Mouse (Mus musculus): ENCODE data around the gene Speer4c. TPM values are rescaled to one million over a fixed set of nuclear protein-coding genes. Genes with fewer than 3 reads are reported as not detected.
"Not testable (repeated sequence)": the region's sequence is repeated elsewhere in the genome, so short reads cannot be mapped to it uniquely, and the experiment has no call there.

The Speer4c gene
- total RNA-seq (2014; rRNA removed) (not detected in 2 replicates), polyA plus RNA-seq (2012; rRNA removed) (not detected in 2 replicates)

- H3K4me1 ChIP-seq (ENCODE audit: control insufficient read depth, insufficient read depth, low read length); DNase-seq (ENCODE audit: extremely low read depth, low read depth, low spot score): not testable (repeated sequence)
Observed at GRCm38 (mm10) chr5:15714171-15714570, at the start of gene Speer4c. Speer4c (minus strand) TSS chr5:15714271.

DNA sequence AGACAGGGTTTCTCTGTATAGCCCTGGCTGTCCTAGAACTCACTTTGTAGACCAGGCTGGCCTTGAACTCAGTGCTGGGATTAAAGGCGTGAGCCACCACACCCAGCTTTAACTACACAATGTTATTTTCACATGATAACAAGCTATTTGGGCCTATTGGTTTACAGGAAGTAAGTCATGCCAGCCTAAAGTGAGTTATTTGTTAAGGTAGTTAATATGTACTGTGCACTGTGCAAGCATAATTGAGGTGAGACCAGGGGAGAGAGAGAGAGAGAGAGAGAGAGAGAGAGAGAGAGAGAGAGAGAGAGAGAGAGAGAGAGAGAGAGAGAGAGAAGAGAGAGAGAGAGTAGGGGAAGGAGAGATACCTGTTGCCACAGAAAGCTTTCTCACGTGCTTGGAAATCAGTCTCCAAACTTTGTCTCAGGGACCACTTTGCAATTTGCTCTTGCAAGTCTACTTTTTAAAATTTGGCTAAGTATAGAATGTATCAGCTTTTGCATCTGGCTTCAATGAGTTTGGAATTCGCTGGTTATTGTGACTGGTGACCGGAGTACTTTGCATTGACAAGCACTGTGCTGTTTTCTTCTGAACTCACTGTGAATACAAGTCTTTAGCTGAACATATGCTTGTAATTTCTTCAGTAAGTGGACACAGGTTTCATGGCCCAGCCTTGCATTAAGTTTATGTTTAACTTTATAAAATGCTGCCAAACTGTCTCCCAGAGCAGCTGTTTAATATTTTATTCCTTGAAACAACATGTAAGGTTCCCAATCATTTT is 33.6 kb upstream of the Speer4c start:
- no peak for TF ChIP-seq POLR2A (IDR thresholded peaks at IDR 0.05; ENCODE audit: extremely low read depth, insufficient read depth, low read length)
- TF ChIP-seq CTCF (IDR thresholded peaks at IDR 0.05; ENCODE audit: low read depth, low read length): no peak
- Histone ChIP-seq H3K9ac (ENCODE audit: low read depth, low read length) (no peak overlapping the region), H3K4me3 (ENCODE audit: insufficient read depth, low read depth, low read length) (no peak overlapping the region), H3K79me2 (ENCODE audit: control insufficient read depth, insufficient read depth, low read length) (no peaks in the 10 kb centered on the region), H3K4me1 (ENCODE audit: control insufficient read depth, insufficient read depth, low read length) (no peaks in the 10 kb centered on the region), H3K27me3 (ENCODE audit: control insufficient read depth, insufficient read depth, low read length) (no peaks in the 10 kb centered on the region), H3K36me3 (ENCODE audit: control insufficient read depth, insufficient read depth, low read length) (no peaks in the 10 kb centered on the region), H3K27ac (replicated peaks; ENCODE audit: insufficient read depth, low read depth, low read length) (no peak overlapping the region)
- 76% methylated on average over 4 of the region's 4 CpGs for WGBS
- DNase-seq (ENCODE audit: extremely low read depth, low read depth, low spot score): no peak

More at GRCm38 (mm10) chr5:15714171-15714570, at the start of gene Speer4c:
- not testable (repeated sequence) for H3K9ac ChIP-seq (ENCODE audit: low read depth, low read length); H3K36me3 ChIP-seq (ENCODE audit: control insufficient read depth, insufficient read depth, low read length); H3K79me2 ChIP-seq (ENCODE audit: control insufficient read depth, insufficient read depth, low read length); H3K27me3 ChIP-seq (ENCODE audit: control insufficient read depth, insufficient read depth, low read length); H3K27ac ChIP-seq (replicated peaks; ENCODE audit: insufficient read depth, low read depth, low read length); H3K4me3 ChIP-seq (ENCODE audit: insufficient read depth, low read depth, low read length)

DNA sequence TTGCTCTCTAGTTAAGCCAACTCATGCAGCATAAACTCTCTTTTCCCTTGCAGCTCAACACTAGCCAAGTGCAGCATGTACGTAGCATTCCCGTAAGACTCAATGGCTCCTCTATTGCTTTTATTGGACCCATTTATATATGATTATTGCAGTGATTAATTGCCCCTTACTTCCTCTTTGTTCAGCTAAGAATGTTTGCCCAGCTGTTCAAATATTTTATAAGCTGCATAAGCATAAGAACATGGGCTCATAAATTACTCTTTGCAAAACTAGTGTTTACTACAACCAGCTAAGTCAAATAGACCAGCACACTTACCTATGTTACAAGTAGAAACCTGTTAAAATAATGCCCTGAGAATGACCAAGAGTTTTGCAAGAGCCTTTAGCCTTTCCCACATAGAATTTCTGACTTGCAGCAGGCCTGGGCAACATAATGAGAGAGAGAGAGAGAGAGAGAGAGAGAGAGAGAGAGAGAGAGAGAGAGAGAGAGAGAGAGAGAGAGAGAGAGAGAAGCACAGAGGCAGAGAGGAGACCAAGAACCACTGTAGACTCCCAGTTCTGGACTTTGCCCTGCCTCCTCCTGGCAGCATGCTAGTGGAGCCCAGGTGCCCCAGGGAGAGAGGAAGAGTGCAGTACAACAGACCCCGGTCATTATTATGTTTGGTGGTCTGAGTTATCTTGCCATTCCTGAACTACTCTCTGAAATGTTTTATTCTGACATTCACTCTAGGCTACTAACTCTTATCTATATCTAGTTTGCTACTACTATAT is 20.2 kb upstream of the Speer4c start:
- no peaks in the 10 kb centered on the region for H3K4me1 ChIP-seq (ENCODE audit: control insufficient read depth, insufficient read depth, low read length)
- no peaks in the 10 kb centered on the region for H3K79me2 ChIP-seq (ENCODE audit: control insufficient read depth, insufficient read depth, low read length)
- no peak overlapping the region for H3K9ac ChIP-seq (ENCODE audit: low read depth, low read length)
- H3K36me3 ChIP-seq (ENCODE audit: control insufficient read depth, insufficient read depth, low read length): no peaks in the 10 kb centered on the region
- no peak overlapping the region for H3K4me3 ChIP-seq (ENCODE audit: insufficient read depth, low read depth, low read length)
- no peak for DNase-seq (ENCODE audit: extremely low read depth, low read depth, low spot score)
- no peaks in the 10 kb centered on the region for H3K27me3 ChIP-seq (ENCODE audit: control insufficient read depth, insufficient read depth, low read length)
- no peak overlapping the region for H3K27ac ChIP-seq (replicated peaks; ENCODE audit: insufficient read depth, low read depth, low read length)
- 90% methylated on average over 3 of the region's 3 CpGs for WGBS
- TF ChIP-seq CTCF (IDR thresholded peaks at IDR 0.05; ENCODE audit: low read depth, low read length) (no peak), POLR2A (IDR thresholded peaks at IDR 0.05; ENCODE audit: extremely low read depth, insufficient read depth, low read length) (no peak)

DNA sequence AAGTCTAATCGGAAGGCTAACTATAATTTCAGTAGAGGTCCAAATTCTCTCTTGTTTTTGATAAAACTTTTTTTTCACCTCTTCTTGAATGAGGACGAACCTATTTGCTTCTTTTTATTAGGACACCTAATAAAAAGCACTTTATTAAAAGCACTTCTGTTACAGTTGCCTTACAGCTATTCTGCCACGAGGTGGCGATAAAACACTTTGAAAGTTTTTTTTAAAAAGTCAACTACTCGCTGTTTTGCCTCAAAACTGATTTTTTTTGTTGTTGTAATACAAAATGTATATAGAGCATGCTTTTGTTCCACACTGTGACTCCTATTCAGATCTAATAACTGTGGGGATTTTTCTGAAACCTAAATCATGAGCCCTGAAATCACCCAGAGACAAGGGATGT is 11.2 kb downstream of the Speer4c start:
- 20% methylated on average over 5 of the region's 5 CpGs for WGBS
- not testable (repeated sequence) for DNase-seq (ENCODE audit: extremely low read depth, low read depth, low spot score)

GRCm38 (mm10) chr5:15697719-15698118 is 16.4 kb downstream of the Speer4c start:
- H3K36me3 ChIP-seq (ENCODE audit: control insufficient read depth, insufficient read depth, low read length); H3K9ac ChIP-seq (ENCODE audit: low read depth, low read length); H3K4me1 ChIP-seq (ENCODE audit: control insufficient read depth, insufficient read depth, low read length); DNase-seq (ENCODE audit: extremely low read depth, low read depth, low spot score); H3K27ac ChIP-seq (replicated peaks; ENCODE audit: insufficient read depth, low read depth, low read length); H3K79me2 ChIP-seq (ENCODE audit: control insufficient read depth, insufficient read depth, low read length); H3K4me3 ChIP-seq (ENCODE audit: insufficient read depth, low read depth, low read length); H3K27me3 ChIP-seq (ENCODE audit: control insufficient read depth, insufficient read depth, low read length): not testable (repeated sequence)
- 25% methylated on average over 2 of the region's 2 CpGs for WGBS

More for the DNA sequence above, 11.2 kb downstream of the Speer4c start:
- not testable (repeated sequence) for H3K4me1 ChIP-seq (ENCODE audit: control insufficient read depth, insufficient read depth, low read length); H3K79me2 ChIP-seq (ENCODE audit: control insufficient read depth, insufficient read depth, low read length); H3K27ac ChIP-seq (replicated peaks; ENCODE audit: insufficient read depth, low read depth, low read length); H3K36me3 ChIP-seq (ENCODE audit: control insufficient read depth, insufficient read depth, low read length); H3K9ac ChIP-seq (ENCODE audit: low read depth, low read length); H3K4me3 ChIP-seq (ENCODE audit: insufficient read depth, low read depth, low read length); H3K27me3 ChIP-seq (ENCODE audit: control insufficient read depth, insufficient read depth, low read length)

DNA sequence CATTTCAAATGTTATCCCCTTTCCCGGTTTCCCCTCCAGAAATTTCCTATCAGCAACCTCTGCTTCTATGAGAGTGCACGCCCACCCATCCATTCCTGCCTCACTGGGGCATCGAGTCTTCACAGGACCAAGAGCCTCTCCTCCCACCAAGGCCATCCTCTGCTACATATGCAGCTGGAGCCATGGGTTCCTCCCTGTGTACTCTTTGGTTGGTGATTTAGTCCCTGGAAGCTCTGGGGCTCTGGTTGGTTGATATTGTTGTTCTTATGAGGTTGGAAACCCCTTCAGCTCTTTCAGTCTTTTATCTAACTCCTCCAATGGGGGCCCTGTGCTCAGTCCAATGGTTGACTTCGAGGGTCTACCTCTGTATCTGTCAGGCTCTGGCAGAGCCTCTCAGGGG is 22.2 kb downstream of the Speer4c start:
- H3K36me3 ChIP-seq (ENCODE audit: control insufficient read depth, insufficient read depth, low read length); H3K9ac ChIP-seq (ENCODE audit: low read depth, low read length); H3K79me2 ChIP-seq (ENCODE audit: control insufficient read depth, insufficient read depth, low read length); H3K4me3 ChIP-seq (ENCODE audit: insufficient read depth, low read depth, low read length); H3K4me1 ChIP-seq (ENCODE audit: control insufficient read depth, insufficient read depth, low read length); DNase-seq (ENCODE audit: extremely low read depth, low read depth, low spot score); H3K27me3 ChIP-seq (ENCODE audit: control insufficient read depth, insufficient read depth, low read length); H3K27ac ChIP-seq (replicated peaks; ENCODE audit: insufficient read depth, low read depth, low read length): not testable (repeated sequence)
- 65% methylated on average over 4 of the region's 4 CpGs for whole genome bisulfite sequencing

DNA sequence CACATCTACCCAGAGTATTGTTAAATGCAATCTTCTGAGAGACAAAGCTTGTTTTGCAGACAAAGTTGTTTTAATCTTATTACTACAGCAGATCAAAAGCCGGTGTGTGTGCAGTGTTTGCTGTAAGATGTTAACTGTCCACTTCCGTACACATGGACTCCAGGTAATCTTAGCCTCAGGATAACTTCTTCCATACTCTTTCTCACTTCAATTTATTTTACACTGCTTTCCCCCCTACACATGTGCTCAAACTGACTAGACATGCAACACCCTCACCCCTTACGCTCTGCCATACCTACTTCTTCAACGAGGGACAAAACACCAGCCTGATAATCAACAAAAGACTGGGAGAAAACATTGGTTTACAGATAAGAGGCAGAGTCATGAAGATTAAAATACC is 23.2 kb downstream of the Speer4c start:
- H3K27ac ChIP-seq (replicated peaks; ENCODE audit: insufficient read depth, low read depth, low read length); H3K4me1 ChIP-seq (ENCODE audit: control insufficient read depth, insufficient read depth, low read length); H3K27me3 ChIP-seq (ENCODE audit: control insufficient read depth, insufficient read depth, low read length); H3K9ac ChIP-seq (ENCODE audit: low read depth, low read length); DNase-seq (ENCODE audit: extremely low read depth, low read depth, low spot score); H3K36me3 ChIP-seq (ENCODE audit: control insufficient read depth, insufficient read depth, low read length); H3K4me3 ChIP-seq (ENCODE audit: insufficient read depth, low read depth, low read length); H3K79me2 ChIP-seq (ENCODE audit: control insufficient read depth, insufficient read depth, low read length): not testable (repeated sequence)
- WGBS: 77% methylated on average over 4 of the region's 4 CpGs

DNA sequence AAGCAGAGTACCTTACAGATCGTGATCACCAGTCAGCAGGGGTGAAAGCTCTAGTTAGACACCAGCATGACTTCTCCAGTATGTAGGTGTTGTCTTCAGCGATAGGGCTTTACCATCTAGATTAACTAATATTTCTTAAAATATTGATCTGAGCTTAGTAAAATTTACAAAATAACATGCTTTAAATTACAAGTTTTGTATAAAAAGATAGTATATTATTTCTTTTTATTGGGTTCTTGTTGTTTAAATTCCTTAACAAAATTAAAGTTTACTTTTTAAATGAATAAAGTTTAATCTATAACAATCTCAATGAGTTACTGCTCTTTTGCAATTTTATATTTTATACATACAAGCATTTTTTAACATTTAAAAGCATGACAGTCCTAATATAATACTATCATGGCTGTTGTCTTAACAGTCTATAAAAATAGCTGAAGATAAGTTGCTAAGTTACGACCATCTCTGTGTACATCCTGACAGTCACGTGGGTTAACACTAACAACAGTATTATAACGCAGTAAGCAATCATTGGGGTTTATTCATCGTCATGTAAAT is 24.3 kb downstream of the Speer4c start:
- H3K36me3 ChIP-seq (ENCODE audit: control insufficient read depth, insufficient read depth, low read length); H3K27ac ChIP-seq (replicated peaks; ENCODE audit: insufficient read depth, low read depth, low read length); DNase-seq (ENCODE audit: extremely low read depth, low read depth, low spot score); H3K4me1 ChIP-seq (ENCODE audit: control insufficient read depth, insufficient read depth, low read length); H3K79me2 ChIP-seq (ENCODE audit: control insufficient read depth, insufficient read depth, low read length); H3K4me3 ChIP-seq (ENCODE audit: insufficient read depth, low read depth, low read length); H3K9ac ChIP-seq (ENCODE audit: low read depth, low read length); H3K27me3 ChIP-seq (ENCODE audit: control insufficient read depth, insufficient read depth, low read length): not testable (repeated sequence)
- WGBS: 61% methylated on average over 6 of the region's 6 CpGs
